Mouse (Mus musculus): ENCODE measurements around the gene Dclk1. TPM values are rescaled to one million over a fixed set of nuclear protein-coding genes. Genes with fewer than 3 reads are reported as not detected.

Gene Dclk1
- polyA plus RNA-seq, 1 experiment from 2014 or later, result 171 TPM

- 71% methylated on average over 5 of the region's 5 CpGs for WGBS
- H3K4me3 ChIP-seq, result no peak overlapping the region
- ATAC-seq (ENCODE audit: low FRiP score), result peak; percentile 38
- no peaks in the 10 kb centered on the region for H3K27me3 ChIP-seq
- H3K4me2 ChIP-seq (replicated peaks), result peak overlapping the region; percentile 24
- peak overlapping the region; percentile 38; the same call in 1 of the 2 replicates for H3K9ac ChIP-seq
- peak overlapping the region; percentile 89 for H3K27ac ChIP-seq
- no peaks in the 10 kb centered on the region for H3K9me3 ChIP-seq (replicated peaks)
- H3K4me1 ChIP-seq, result peaks cover 64% of the 10 kb centered on the region
- H3K36me3 ChIP-seq, result no peaks in the 10 kb centered on the region
These were observed 105.8 kb downstream of the Dclk1 start for GRCm38 (mm10) chr3:55348026-55348390.

- peaks cover 81% of the 10 kb centered on the region for H3K4me1 ChIP-seq
- no peaks in the 10 kb centered on the region for H3K36me3 ChIP-seq
- no peak overlapping the region for H3K9ac ChIP-seq
- no peaks in the 10 kb centered on the region for H3K27me3 ChIP-seq
- H3K4me3 ChIP-seq, result no peak overlapping the region
- H3K4me2 ChIP-seq (replicated peaks), result no peak overlapping the region
- no peaks in the 10 kb centered on the region for H3K9me3 ChIP-seq (replicated peaks)
- H3K27ac ChIP-seq, result no peak overlapping the region
- no peak for ATAC-seq (ENCODE audit: low FRiP score)
- WGBS, result 60% methylated on average over 2 of the region's 2 CpGs
These were observed 108.0 kb downstream of the Dclk1 start for GRCm38 (mm10) chr3:55350194-55350593.

GRCm38 (mm10) chr3:55351281-55352052 lies 109.3 kb downstream of the Dclk1 start:
- WGBS, result 62% methylated on average over 13 of the region's 13 CpGs
- H3K27ac ChIP-seq, result peak overlapping the region; percentile 80
- no peak overlapping the region for H3K4me3 ChIP-seq
- peak; percentile 57 for ATAC-seq (ENCODE audit: low FRiP score)
- H3K4me1 ChIP-seq, result peaks cover 76% of the 10 kb centered on the region
- peak overlapping the region; percentile 46 for H3K9ac ChIP-seq
- H3K4me2 ChIP-seq (replicated peaks), result no peak overlapping the region
- H3K27me3 ChIP-seq, result no peaks in the 10 kb centered on the region
- H3K36me3 ChIP-seq, result no peaks in the 10 kb centered on the region
- H3K9me3 ChIP-seq (replicated peaks), result no peaks in the 10 kb centered on the region

GRCm38 (mm10) chr3:55352529-55352928 lies 110.4 kb downstream of the Dclk1 start:
- H3K9ac ChIP-seq, result no peak overlapping the region; the same call in 1 of the 2 replicates
- WGBS, result 80% methylated on average over 14 of the region's 14 CpGs
- no peak overlapping the region for H3K4me2 ChIP-seq (replicated peaks)
- H3K4me3 ChIP-seq, result no peak overlapping the region
- H3K36me3 ChIP-seq, result no peaks in the 10 kb centered on the region
- no peak for ATAC-seq (ENCODE audit: low FRiP score)
- H3K9me3 ChIP-seq (replicated peaks), result no peaks in the 10 kb centered on the region
- no peaks in the 10 kb centered on the region for H3K27me3 ChIP-seq
- peaks cover 71% of the 10 kb centered on the region for H3K4me1 ChIP-seq
- H3K27ac ChIP-seq, result peak overlapping the region; percentile 80

GRCm38 (mm10) chr3:55353169-55353568 lies 111.0 kb downstream of the Dclk1 start:
- Histone ChIP-seq H3K27ac (peak overlapping the region; percentile 80; the same call in 1 of the 2 replicates), H3K4me1 (peaks cover 64% of the 10 kb centered on the region), H3K36me3 (no peaks in the 10 kb centered on the region)

GRCm38 (mm10) chr3:55353909-55354511 lies 111.8 kb downstream of the Dclk1 start:
- H3K9me3 ChIP-seq (replicated peaks), result no peaks in the 10 kb centered on the region
- no peak overlapping the region for H3K9ac ChIP-seq
- H3K36me3 ChIP-seq, result no peaks in the 10 kb centered on the region
- 25% methylated on average over 13 of the region's 13 CpGs for WGBS
- H3K4me1 ChIP-seq, result peaks cover 56% of the 10 kb centered on the region
- peak overlapping the region; percentile 48 for H3K27ac ChIP-seq
- no peak overlapping the region for H3K4me2 ChIP-seq (replicated peaks)
- H3K4me3 ChIP-seq, result no peak overlapping the region
- peak; percentile 26; the same call in 1 of the 2 replicates for ATAC-seq (ENCODE audit: low FRiP score)
- no peaks in the 10 kb centered on the region for H3K27me3 ChIP-seq

More at GRCm38 (mm10) chr3:55353169-55353568, 111.0 kb downstream of the Dclk1 start:
- no peak overlapping the region for H3K4me2 ChIP-seq (replicated peaks)
- H3K27me3 ChIP-seq, result no peaks in the 10 kb centered on the region
- no peak overlapping the region for H3K4me3 ChIP-seq
- 74% methylated on average over 9 of the region's 9 CpGs for WGBS
- no peak overlapping the region for H3K9ac ChIP-seq
- no peaks in the 10 kb centered on the region for H3K9me3 ChIP-seq (replicated peaks)
- ATAC-seq (ENCODE audit: low FRiP score), result no peak

GRCm38 (mm10) chr3:55354765-55355164 lies 112.6 kb downstream of the Dclk1 start:
- Histone ChIP-seq H3K27me3 (no peaks in the 10 kb centered on the region), H3K27ac (peak overlapping the region; percentile 48), H3K4me2 (replicated peaks) (no peak overlapping the region), H3K36me3 (no peaks in the 10 kb centered on the region), H3K9me3 (replicated peaks) (no peaks in the 10 kb centered on the region), H3K4me3 (no peak overlapping the region), H3K9ac (no peak overlapping the region), H3K4me1 (peaks cover 48% of the 10 kb centered on the region)
- WGBS, result 9% methylated on average over 3 of the region's 3 CpGs
- ATAC-seq (ENCODE audit: low FRiP score), result no peak

GRCm38 (mm10) chr3:55358486-55358885 lies 116.3 kb downstream of the Dclk1 start:
- no peak overlapping the region for H3K4me3 ChIP-seq
- no peak overlapping the region for H3K9ac ChIP-seq
- no peaks in the 10 kb centered on the region for H3K27me3 ChIP-seq
- no peak overlapping the region for H3K4me2 ChIP-seq (replicated peaks)
- peaks cover 17% of the 10 kb centered on the region for H3K4me1 ChIP-seq
- WGBS, result 92% methylated on average over 8 of the region's 8 CpGs
- no peaks in the 10 kb centered on the region for H3K36me3 ChIP-seq
- no peak for ATAC-seq (ENCODE audit: low FRiP score)
- no peaks in the 10 kb centered on the region for H3K9me3 ChIP-seq (replicated peaks)
- no peak overlapping the region for H3K27ac ChIP-seq

GRCm38 (mm10) chr3:55360836-55361235 lies 118.7 kb downstream of the Dclk1 start:
- Histone ChIP-seq H3K9ac (no peak overlapping the region), H3K27me3 (no peaks in the 10 kb centered on the region), H3K4me2 (replicated peaks) (no peak overlapping the region), H3K36me3 (no peaks in the 10 kb centered on the region), H3K4me1 (peaks cover 5% of the 10 kb centered on the region; the same call in 1 of the 2 replicates), H3K9me3 (replicated peaks) (no peaks in the 10 kb centered on the region), H3K27ac (no peak overlapping the region), H3K4me3 (no peak overlapping the region)
- no peak for ATAC-seq (ENCODE audit: low FRiP score)
- WGBS, result 88% methylated on average over 3 of the region's 3 CpGs

- Histone ChIP-seq H3K36me3 (0 out of 2 replicates have a peak, but pooled peaks cover 3% of the 10 kb centered on the region), H3K9ac (no peak overlapping the region), H3K4me2 (replicated peaks) (no peak overlapping the region), H3K4me1 (no peaks in the 10 kb centered on the region), H3K27ac (no peak overlapping the region), H3K27me3 (no peaks in the 10 kb centered on the region), H3K4me3 (no peak overlapping the region), H3K9me3 (replicated peaks) (no peaks in the 10 kb centered on the region)
- no peak for ATAC-seq (ENCODE audit: low FRiP score)
- 74% methylated on average over 8 of the region's 8 CpGs for WGBS
These were observed 125.0 kb downstream of the Dclk1 start for GRCm38 (mm10) chr3:55367166-55367565.

GRCm38 (mm10) chr3:55369156-55369555 lies 127.0 kb downstream of the Dclk1 start:
- Histone ChIP-seq H3K9ac (no peak overlapping the region), H3K27me3 (no peaks in the 10 kb centered on the region), H3K27ac (no peak overlapping the region), H3K9me3 (replicated peaks) (no peaks in the 10 kb centered on the region), H3K4me3 (no peak overlapping the region), H3K36me3 (0 out of 2 replicates have a peak, but pooled peaks cover 3% of the 10 kb centered on the region), H3K4me2 (replicated peaks) (no peak overlapping the region), H3K4me1 (peaks cover 1% of the 10 kb centered on the region)
- 84% methylated on average over 7 of the region's 7 CpGs for WGBS
- ATAC-seq (ENCODE audit: low FRiP score), result no peak

GRCm38 (mm10) chr3:55373689-55374088 lies 131.5 kb downstream of the Dclk1 start:
- Histone ChIP-seq H3K27ac (peak overlapping the region; percentile 88), H3K27me3 (no peaks in the 10 kb centered on the region), H3K36me3 (0 out of 2 replicates have a peak, but pooled peaks cover 3% of the 10 kb centered on the region), H3K4me1 (peaks cover 10% of the 10 kb centered on the region), H3K4me2 (replicated peaks) (peak overlapping the region; percentile 52), H3K9ac (peak overlapping the region; percentile 47; the same call in 1 of the 2 replicates), H3K9me3 (replicated peaks) (no peaks in the 10 kb centered on the region), H3K4me3 (peak overlapping the region; percentile 22)
- peak; percentile 89 for ATAC-seq (ENCODE audit: low FRiP score)
- 4% methylated on average over 11 of the region's 11 CpGs for WGBS
